Mouse (Mus musculus): ENCODE data around the gene Atoh8. TPM values are rescaled to one million over a fixed set of nuclear protein-coding genes. Genes with fewer than 3 reads are reported as not detected.

Gene Atoh8
- polyA plus RNA-seq, 1 experiment from 2014 or later: 7.3 TPM

- no peak for ATAC-seq (ENCODE audit: low FRiP score, low read depth)
- no peaks in the 10 kb centered on the region for H3K36me3 ChIP-seq
- no peak overlapping the region for H3K4me2 ChIP-seq (replicated peaks)
- H3K9ac ChIP-seq: no peak overlapping the region
- no peak overlapping the region for H3K4me3 ChIP-seq
- H3K9me3 ChIP-seq: no peaks in the 10 kb centered on the region
- 72% methylated on average over 5 of the region's 5 CpGs for WGBS
- no peaks in the 10 kb centered on the region for H3K4me1 ChIP-seq
- H3K27ac ChIP-seq: no peak overlapping the region
- H3K27me3 ChIP-seq (replicated peaks): 0 out of 2 replicates have a peak, but pooled peaks cover 5% of the 10 kb centered on the region
These were observed 34.9 kb upstream of the Atoh8 start for GRCm38 (mm10) chr6:72270258-72270657.

GRCm38 (mm10) chr6:72268149-72268847, 32.9 kb upstream of the Atoh8 start:
- Histone ChIP-seq H3K4me1 (no peaks in the 10 kb centered on the region), H3K4me2 (replicated peaks) (no peak overlapping the region), H3K4me3 (no peak overlapping the region), H3K27me3 (replicated peaks) (0 out of 2 replicates have a peak, but pooled peaks cover 5% of the 10 kb centered on the region), H3K27ac (no peak overlapping the region), H3K9ac (no peak overlapping the region), H3K9me3 (no peaks in the 10 kb centered on the region), H3K36me3 (no peaks in the 10 kb centered on the region)
- WGBS: 70% methylated on average over 9 of the region's 9 CpGs
- ATAC-seq (ENCODE audit: low FRiP score, low read depth): no peak

GRCm38 (mm10) chr6:72265664-72266063, 30.3 kb upstream of the Atoh8 start:
- ATAC-seq (ENCODE audit: low FRiP score, low read depth): no peak
- Histone ChIP-seq H3K4me1 (peaks cover 3% of the 10 kb centered on the region; the same call in 1 of the 2 replicates), H3K9ac (no peak overlapping the region), H3K36me3 (no peaks in the 10 kb centered on the region), H3K27me3 (replicated peaks) (peaks cover 6% of the 10 kb centered on the region; the same call in 1 of the 2 replicates), H3K9me3 (no peaks in the 10 kb centered on the region), H3K4me2 (replicated peaks) (no peak overlapping the region), H3K4me3 (no peak overlapping the region), H3K27ac (no peak overlapping the region)
- 81% methylated on average over 6 of the region's 6 CpGs for WGBS

- 67% methylated on average over 5 of the region's 5 CpGs for WGBS
These were observed 28.4 kb upstream of the Atoh8 start for GRCm38 (mm10) chr6:72263679-72264265.

GRCm38 (mm10) chr6:72261683-72262320, 26.4 kb upstream of the Atoh8 start:
- H3K27ac ChIP-seq: no peak overlapping the region
- no peaks in the 10 kb centered on the region for H3K36me3 ChIP-seq
- H3K9ac ChIP-seq: no peak overlapping the region
- H3K9me3 ChIP-seq: no peaks in the 10 kb centered on the region
- no peak overlapping the region for H3K4me2 ChIP-seq (replicated peaks)
- ATAC-seq (ENCODE audit: low FRiP score, low read depth): peak; percentile 27; the same call in 1 of the 2 replicates
- H3K27me3 ChIP-seq (replicated peaks): peaks cover 15% of the 10 kb centered on the region; the same call in 1 of the 2 replicates
- H3K4me1 ChIP-seq: peaks cover 3% of the 10 kb centered on the region; the same call in 1 of the 2 replicates
- 78% methylated on average over 12 of the region's 12 CpGs for WGBS
- no peak overlapping the region for H3K4me3 ChIP-seq

More at GRCm38 (mm10) chr6:72263679-72264265, 28.4 kb upstream of the Atoh8 start:
- Histone ChIP-seq H3K27ac (no peak overlapping the region), H3K4me2 (replicated peaks) (no peak overlapping the region), H3K9me3 (no peaks in the 10 kb centered on the region), H3K4me1 (peaks cover 3% of the 10 kb centered on the region; the same call in 1 of the 2 replicates), H3K36me3 (no peaks in the 10 kb centered on the region), H3K27me3 (replicated peaks) (peaks cover 15% of the 10 kb centered on the region; the same call in 1 of the 2 replicates), H3K4me3 (no peak overlapping the region), H3K9ac (no peak overlapping the region)
- no peak for ATAC-seq (ENCODE audit: low FRiP score, low read depth)

GRCm38 (mm10) chr6:72260981-72261682, 25.8 kb upstream of the Atoh8 start:
- ATAC-seq (ENCODE audit: low FRiP score, low read depth): peak; percentile 88

GRCm38 (mm10) chr6:72259474-72259873, 24.1 kb upstream of the Atoh8 start:
- Histone ChIP-seq H3K27me3 (replicated peaks) (peaks cover 10% of the 10 kb centered on the region), H3K9me3 (no peaks in the 10 kb centered on the region), H3K27ac (no peak overlapping the region), H3K36me3 (no peaks in the 10 kb centered on the region), H3K4me3 (no peak overlapping the region), H3K4me2 (replicated peaks) (no peak overlapping the region), H3K4me1 (peaks cover 4% of the 10 kb centered on the region; the same call in 1 of the 2 replicates), H3K9ac (no peak overlapping the region)
- no peak for ATAC-seq (ENCODE audit: low FRiP score, low read depth)
- 79% methylated on average over 7 of the region's 7 CpGs for WGBS

More at GRCm38 (mm10) chr6:72260981-72261682, 25.8 kb upstream of the Atoh8 start:
- H3K4me3 ChIP-seq: no peak overlapping the region
- H3K36me3 ChIP-seq: no peaks in the 10 kb centered on the region
- H3K4me2 ChIP-seq (replicated peaks): no peak overlapping the region
- 29% methylated on average over 19 of the region's 19 CpGs for WGBS
- no peaks in the 10 kb centered on the region for H3K9me3 ChIP-seq
- no peak overlapping the region for H3K27ac ChIP-seq
- no peak overlapping the region for H3K9ac ChIP-seq
- peaks cover 15% of the 10 kb centered on the region; the same call in 1 of the 2 replicates for H3K27me3 ChIP-seq (replicated peaks)
- H3K4me1 ChIP-seq: peaks cover 3% of the 10 kb centered on the region; the same call in 1 of the 2 replicates

GRCm38 (mm10) chr6:72255294-72255693, 19.9 kb upstream of the Atoh8 start:
- Histone ChIP-seq H3K9me3 (no peaks in the 10 kb centered on the region), H3K27ac (no peak overlapping the region), H3K4me1 (0 out of 2 replicates have a peak, but pooled peaks cover 7% of the 10 kb centered on the region), H3K9ac (no peak overlapping the region), H3K36me3 (no peaks in the 10 kb centered on the region), H3K4me2 (replicated peaks) (no peak overlapping the region), H3K4me3 (no peak overlapping the region), H3K27me3 (replicated peaks) (peaks cover 6% of the 10 kb centered on the region)
- 72% methylated on average over 6 of the region's 6 CpGs for WGBS
- ATAC-seq (ENCODE audit: low FRiP score, low read depth): no peak

GRCm38 (mm10) chr6:72254588-72255075, 19.3 kb upstream of the Atoh8 start:
- H3K36me3 ChIP-seq: no peaks in the 10 kb centered on the region
- H3K9ac ChIP-seq: no peak overlapping the region
- no peaks in the 10 kb centered on the region for H3K9me3 ChIP-seq
- no peak; the same call in 1 of the 2 replicates for ATAC-seq (ENCODE audit: low FRiP score, low read depth)
- 54% methylated on average over 10 of the region's 10 CpGs for WGBS
- no peak overlapping the region for H3K4me2 ChIP-seq (replicated peaks)
- H3K27ac ChIP-seq: no peak overlapping the region
- no peak overlapping the region for H3K4me3 ChIP-seq
- 0 out of 2 replicates have a peak, but pooled peaks cover 7% of the 10 kb centered on the region for H3K4me1 ChIP-seq
- H3K27me3 ChIP-seq (replicated peaks): peaks cover under 1% of the 10 kb centered on the region

- H3K4me2 ChIP-seq (replicated peaks): no peak overlapping the region
- H3K27me3 ChIP-seq (replicated peaks): no peaks in the 10 kb centered on the region; the same call in 1 of the 2 replicates
- no peak for ATAC-seq (ENCODE audit: low FRiP score, low read depth)
- WGBS: 85% methylated on average over 4 of the region's 4 CpGs
- H3K4me1 ChIP-seq: 0 out of 2 replicates have a peak, but pooled peaks cover 7% of the 10 kb centered on the region
- no peak overlapping the region for H3K4me3 ChIP-seq
- no peak overlapping the region for H3K9ac ChIP-seq
- no peaks in the 10 kb centered on the region for H3K9me3 ChIP-seq
- H3K27ac ChIP-seq: no peak overlapping the region
- no peaks in the 10 kb centered on the region for H3K36me3 ChIP-seq
These were observed 18.7 kb upstream of the Atoh8 start for GRCm38 (mm10) chr6:72253911-72254587.

GRCm38 (mm10) chr6:72253168-72253567, 17.8 kb upstream of the Atoh8 start:
- no peak for ATAC-seq (ENCODE audit: low FRiP score, low read depth)
- H3K27ac ChIP-seq: no peak overlapping the region
- H3K4me1 ChIP-seq: 0 out of 2 replicates have a peak, but pooled peaks cover 7% of the 10 kb centered on the region
- 80% methylated on average over 4 of the region's 4 CpGs for WGBS
- H3K27me3 ChIP-seq (replicated peaks): no peaks in the 10 kb centered on the region; the same call in 1 of the 2 replicates
- no peak overlapping the region for H3K9ac ChIP-seq
- H3K4me2 ChIP-seq (replicated peaks): no peak overlapping the region
- H3K9me3 ChIP-seq: no peaks in the 10 kb centered on the region
- H3K36me3 ChIP-seq: no peaks in the 10 kb centered on the region
- no peak overlapping the region for H3K4me3 ChIP-seq
